Mouse (Mus musculus) cerebellum, adult 2 months (tissue): ENCODE results near the gene Tmprss9. TPM values are rescaled to one million over a fixed set of nuclear protein-coding genes. Genes with fewer than 3 reads are reported as not detected.

Source experiments
- DNase-seq, 2 experiments: peaks; one replicate each; pipeline ENCODE4 v3.0.0; 2021
- H3K27ac ChIP-seq: fragments of 200-500 bp; 2 replicates; pipeline ENCODE4 v1.5.1; 2012; ENCODE audit warnings: low read length, control low read depth, inconsistent platforms; ENCODE audit not compliant: insufficient read depth
- H3K27me3 ChIP-seq: fragments of 200-500 bp; 2 replicates; pipeline ENCODE4 v1.6.1; 2012; ENCODE audit warnings: inconsistent platforms, mild to moderate bottlenecking, low read length, moderate library complexity; ENCODE audit not compliant: control insufficient read depth, insufficient read depth
- H3K4me1 ChIP-seq: fragments of 200-500 bp; 2 replicates; pipeline ENCODE4 v1.6.1; 2011; ENCODE audit warnings: low read length; ENCODE audit not compliant: control insufficient read depth, insufficient read depth
- H3K4me3 ChIP-seq: fragments of 200-500 bp; replicated peaks from 2 replicates; pipeline ENCODE3; 2011; ENCODE audit warnings: mild to moderate bottlenecking, low read depth, low read length, control low read depth; ENCODE audit not compliant: insufficient read depth
- CTCF ChIP-seq: fragments of 200-500 bp; IDR thresholded peaks from 2 replicates; pipeline ENCODE4 v1.5.1; 2011; ENCODE audit warnings: low read depth, mild to moderate bottlenecking, control low read depth, low read length, moderate library complexity, borderline replicate concordance; ENCODE audit not compliant: insufficient read depth
- POLR2A ChIP-seq: fragments of 200-500 bp; IDR thresholded peaks from 2 replicates; pipeline ENCODE4 v1.6.1; 2011; ENCODE audit warnings: low read length, control low read depth, borderline replicate concordance; ENCODE audit not compliant: insufficient read depth
- WGBS: fragments of 180-500 bp; shearing (Covaris S2); methylation state at CpG from one replicate; pipeline ENCODE4 v1.1.7; 2018; 5-methylcytosine and 5-hydroxymethylcytosine counted together
- polyA plus RNA-seq: library from polyadenylated mRNA; depleted of rRNA; stranded (reverse); fragments of >200 nt; gene quantifications from 2 replicates; pipeline ENCODE4 v1.2.3, GENCODE M21; 2012

The Tmprss9 gene
- polyA plus RNA-seq, 1 experiment: 0.41 TPM

- 2% methylated on average over 39 of the region's 51 CpGs for WGBS
- Histone ChIP-seq H3K27ac (peak within 1 kb of the TSS; percentile 48), H3K27me3 (no peaks in the 10 kb centered on the region), H3K4me1 (peaks cover 40% of the 10 kb centered on the region), H3K4me3 (peak within 1 kb of the TSS; percentile 75)
- DNase-seq: peak; percentile 80 to 84
- TF ChIP-seq CTCF: no peak
- peak; percentile 63; the same call in 1 of the 2 replicates for TF ChIP-seq POLR2A
Observed at GRCm38 (mm10) chr10:80843931-80844547, 27.6 kb upstream of the Tmprss9 start, which contains the start of gene Lingo3. Lingo3 (minus strand) TSS chr10:80844039.

DNA sequence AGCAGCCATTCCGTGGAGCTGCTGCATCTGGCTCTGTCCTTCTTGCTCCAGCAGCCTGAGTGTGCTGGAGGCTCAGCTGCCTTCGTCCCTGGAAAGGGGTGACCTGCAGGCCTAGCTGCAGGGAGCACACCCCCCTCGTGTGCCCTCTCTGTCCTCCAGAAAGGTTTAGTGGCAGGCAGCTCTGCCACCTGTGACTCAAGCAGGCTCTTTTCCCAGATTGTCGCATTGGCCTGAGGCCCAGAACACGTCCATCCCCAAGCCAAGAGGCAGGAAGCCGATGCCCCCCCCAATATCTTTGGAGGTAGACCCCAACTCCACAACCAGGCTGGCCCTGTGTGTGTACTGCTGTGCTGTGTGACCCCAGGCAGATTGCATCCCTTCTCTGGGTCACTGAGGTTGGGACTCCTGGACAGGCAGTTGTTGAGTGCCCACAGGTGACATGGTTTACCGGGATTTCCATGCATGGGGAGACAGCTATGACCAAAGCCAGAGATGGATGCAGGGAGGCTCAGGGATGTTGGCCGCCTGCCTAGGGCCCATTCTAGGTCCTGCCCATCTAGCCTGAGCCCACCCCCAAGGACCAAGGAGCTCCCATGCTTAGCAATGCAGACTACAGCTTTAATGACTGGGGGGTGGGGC lies 26.5 kb upstream of the Tmprss9 start:
- no peak for DNase-seq
- Histone ChIP-seq H3K4me3 (no peak overlapping the region), H3K27ac (no peak overlapping the region), H3K27me3 (no peaks in the 10 kb centered on the region), H3K4me1 (peaks cover 33% of the 10 kb centered on the region)
- TF ChIP-seq CTCF (no peak), POLR2A (no peak)
- WGBS: 13% methylated on average over 8 of the region's 8 CpGs

DNA sequence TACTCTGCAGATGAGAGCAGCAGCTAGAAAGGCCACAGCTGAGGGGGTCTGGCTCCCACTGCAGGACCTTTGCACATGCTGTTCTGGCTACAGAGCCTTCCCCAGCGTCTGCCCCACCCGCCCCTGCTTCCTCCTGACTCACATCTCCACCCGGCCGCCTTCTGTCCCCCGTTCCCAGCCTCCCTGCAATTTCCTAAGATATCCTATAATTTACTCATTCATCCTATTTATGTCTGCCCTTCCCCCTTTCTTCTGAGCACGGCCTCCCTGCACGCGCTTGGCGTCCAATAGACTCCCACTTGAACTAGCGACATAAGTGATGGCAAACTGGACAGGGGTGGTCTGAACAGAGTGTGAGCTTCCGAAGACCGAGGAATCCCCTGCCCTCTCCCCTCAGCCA lies 25.9 kb upstream of the Tmprss9 start:
- Histone ChIP-seq H3K4me3 (no peak overlapping the region), H3K27ac (no peak overlapping the region), H3K27me3 (no peaks in the 10 kb centered on the region), H3K4me1 (peaks cover 27% of the 10 kb centered on the region)
- no peak for DNase-seq
- no peak for TF ChIP-seq CTCF
- no peak for TF ChIP-seq POLR2A
- 60% methylated on average over 12 of the region's 12 CpGs for WGBS

GRCm38 (mm10) chr10:80848571-80848970 lies 23.1 kb upstream of the Tmprss9 start:
- no peak overlapping the region for H3K4me3 ChIP-seq
- TF ChIP-seq CTCF (no peak), POLR2A (no peak)
- no peak overlapping the region for H3K27ac ChIP-seq
- peaks cover 14% of the 10 kb centered on the region for H3K4me1 ChIP-seq
- WGBS: 23% methylated on average over 10 of the region's 10 CpGs
- no peak for DNase-seq
- H3K27me3 ChIP-seq: no peaks in the 10 kb centered on the region

DNA sequence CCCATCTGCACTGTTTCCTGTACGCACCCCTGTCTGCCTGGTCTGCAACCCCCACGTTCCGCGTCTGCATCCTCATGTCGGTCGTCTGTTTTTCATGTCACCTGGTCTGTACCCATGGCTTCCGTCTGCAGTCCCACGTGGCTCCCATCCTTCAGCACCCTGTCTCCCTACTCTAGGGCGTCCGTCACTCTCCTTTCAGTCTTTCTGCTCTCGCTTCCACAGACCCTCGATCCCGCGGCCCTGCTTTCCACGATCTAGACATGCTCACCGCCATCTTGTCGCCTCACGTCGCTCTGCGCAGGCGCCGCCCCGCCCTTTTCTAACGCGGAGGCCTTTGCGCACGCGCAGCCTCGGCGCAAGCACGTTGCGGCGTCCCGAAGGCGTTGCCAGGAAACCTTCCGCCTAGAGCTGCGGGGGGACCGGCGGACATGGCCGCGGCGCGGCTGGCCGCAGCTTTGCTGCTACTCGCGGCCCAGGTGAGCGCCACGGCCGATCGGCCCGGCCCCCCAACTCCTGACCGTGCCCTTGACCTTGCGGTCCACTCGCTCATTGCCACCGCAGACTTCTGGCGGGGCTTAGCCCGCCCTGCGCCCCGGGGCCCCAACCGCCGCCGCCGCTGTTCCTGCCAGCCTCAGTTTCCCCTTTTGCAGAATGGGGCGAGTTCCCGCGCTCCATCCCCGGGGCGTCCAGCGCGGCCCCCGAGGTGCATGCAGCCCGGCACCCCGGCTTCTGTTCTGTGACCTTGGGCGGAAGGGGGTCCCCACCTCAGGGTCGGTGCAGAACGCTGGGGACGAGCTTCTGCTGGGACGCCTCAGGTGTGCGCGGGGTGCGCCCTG lies 16.5 kb upstream of the Tmprss9 start, which contains the start of the genes Lsm7 and Sppl2b:
TSS of gene Lsm7 (minus strand) at position 297 of the 836 bp plus-strand sequence.
TSS of gene Sppl2b (plus strand) at position 363 of the 836 bp plus-strand sequence.
- Histone ChIP-seq H3K27ac (peak within 1 kb of the TSS; percentile 31), H3K4me1 (peaks cover 27% of the 10 kb centered on the region), H3K4me3 (peak within 1 kb of the TSS; percentile 95), H3K27me3 (no peaks in the 10 kb centered on the region)
- peak; percentile 86 for TF ChIP-seq POLR2A
- no peak for TF ChIP-seq CTCF
- DNase-seq: peak; percentile 96 to 99
- whole genome bisulfite sequencing: under 1% methylated on average over 80 of the region's 81 CpGs

DNA sequence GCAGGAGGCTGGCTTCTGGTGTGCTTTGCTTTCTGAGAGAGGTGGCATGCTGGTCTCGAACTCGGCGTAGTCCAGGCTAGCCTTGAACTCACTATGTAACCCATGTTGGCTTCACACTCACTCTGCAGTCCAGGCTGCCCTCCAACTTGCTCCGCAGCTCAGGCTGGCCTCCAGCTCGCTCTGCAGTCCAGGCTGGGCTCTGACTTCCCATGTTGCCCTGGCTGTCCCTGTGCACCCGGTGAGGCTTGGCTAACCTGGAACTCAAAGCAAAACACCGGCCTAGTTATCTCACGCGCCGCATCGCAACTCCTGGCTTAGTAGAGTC lies 15.9 kb upstream of the Tmprss9 start:
- WGBS: 2% methylated on average over 11 of the region's 11 CpGs
- TF ChIP-seq CTCF (no peak), POLR2A (no peak)
- peak overlapping the region; percentile 31 for H3K27ac ChIP-seq

GRCm38 (mm10) chr10:80856267-80856666 lies 15.4 kb upstream of the Tmprss9 start:
- WGBS: 25% methylated on average over 3 of the region's 3 CpGs
- peak overlapping the region; percentile 95 for H3K4me3 ChIP-seq
- H3K27me3 ChIP-seq: no peaks in the 10 kb centered on the region
- no peak overlapping the region for H3K27ac ChIP-seq
- peaks cover 27% of the 10 kb centered on the region for H3K4me1 ChIP-seq
- no peak for DNase-seq
- TF ChIP-seq POLR2A (no peak), CTCF (no peak)

More for the DNA sequence above, 15.9 kb upstream of the Tmprss9 start:
- Histone ChIP-seq H3K4me3 (peak overlapping the region; percentile 95), H3K27me3 (no peaks in the 10 kb centered on the region), H3K4me1 (peaks cover 27% of the 10 kb centered on the region)
- DNase-seq: peak; percentile 76 to 81
